Mouse (Mus musculus) Patski (cell line): ENCODE data around the gene Klf5. TPM values are rescaled to one million over a fixed set of nuclear protein-coding genes. Genes with fewer than 3 reads are reported as not detected.

Source experiments
- ATAC-seq: fragments of 100-300 bp; one replicate; pipeline ENCODE4 v1.8.0; 2021
- CTCF ChIA-PET: fragments of 350-600 bp; sonication (Branson Sonifier 250); formaldehyde crosslinking; loops from one replicate; lab custom pipeline; 2022; ENCODE audit warnings: inconsistent platforms; lab: Charles Lee
- POLR2A ChIA-PET: fragments of 350-600 bp; sonication (Branson Sonifier 250); formaldehyde crosslinking; loops from one replicate; lab custom pipeline; 2022; ENCODE audit warnings: antibody characterized with exemption, inconsistent platforms; lab: Charles Lee
- DNase-seq: peaks from one replicate; pipeline ENCODE4 v3.0.0-alpha.2; 2011; ENCODE audit warnings: low read depth, low spot score
- H3K27me3 ChIP-seq: fragments of 371-371 bp; one replicate; pipeline ENCODE4 v1.5.1; 2021
- CTCF ChIP-seq: fragments of 100-300 bp; IDR thresholded peaks from one replicate; pipeline ENCODE4 v1.5.1; 2021
- in situ Hi-C: fragments of 300-500 bp; cut with MboI; formaldehyde crosslinking; loops from 3 replicates; pipeline ENCODE4 v1.11.1; 2018; ENCODE audit warnings: low pct_unique_long_range_greater_than_20kb, mixed read lengths
- polyA plus RNA-seq: library from polyadenylated mRNA; unstranded; gene quantifications from one replicate; pipeline ENCODE4 v1.2.3, GENCODE M21; 2021

The Klf5 gene
- 27.9 TPM for polyA plus RNA-seq

DNA sequence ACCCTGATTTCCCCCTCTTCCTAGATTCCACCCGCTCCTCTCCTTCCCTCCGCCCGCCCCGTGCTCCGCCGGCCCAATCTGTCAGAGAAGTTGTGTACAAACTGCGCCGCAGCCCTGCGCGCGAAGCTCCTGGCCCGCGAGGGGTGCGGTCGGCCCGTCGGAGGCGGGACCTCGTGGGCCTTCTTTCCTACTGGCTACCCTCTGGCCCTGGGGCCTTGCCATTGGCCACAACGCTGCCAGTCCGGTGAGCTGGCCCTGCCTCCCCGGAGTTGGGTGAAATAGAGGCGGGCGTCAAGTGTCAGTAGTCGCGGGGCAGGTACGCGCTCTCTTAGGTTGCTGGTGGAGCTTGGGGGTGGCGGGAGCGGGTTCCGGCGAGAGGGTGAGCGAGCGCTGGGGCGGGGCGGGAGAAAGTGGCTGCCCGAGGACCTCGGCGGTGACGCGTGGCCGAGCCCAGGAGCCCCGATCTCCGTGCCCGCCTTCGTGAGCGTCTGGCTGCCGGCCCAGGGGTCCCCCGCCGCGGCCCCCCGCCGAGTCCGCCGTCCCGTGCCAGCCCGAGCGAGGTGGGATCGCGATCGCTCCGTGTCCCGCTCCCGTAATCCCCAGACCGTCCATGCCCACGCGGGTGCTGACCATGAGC, at the start of gene Klf5:
Gene Klf5 (plus strand): TSS at position 307 of the 637 bp plus-strand sequence.
- ChIA-PET POLR2A (interaction anchor here (0.6 to 0.7 kb wide), 4 partner anchors 51 to 499 kb away, joined by 3 read pairs; no protein-coding TSS in a partner anchor), CTCF (interaction anchor here (1.0 to 1.4 kb wide), 5 partner anchors 156 to 599 kb away, joined by 3 to 6 read pairs (median 4); no protein-coding TSS in a partner anchor)
- ATAC-seq (peak; percentile 99), DNase-seq (peak; percentile 75)
- TF ChIP-seq CTCF, result no peak
- no peaks in the 10 kb centered on the region for H3K27me3 ChIP-seq
- in situ Hi-C loops, result no loop called here

GRCm38 (mm10) chr14:99262026-99262425, 36.5 kb upstream of the Klf5 start:
- POLR2A ChIA-PET, result interaction anchor here (0.6 kb wide), 1 partner anchor 536 kb away, joined by 4 read pairs; no protein-coding TSS in a partner anchor
- no peak for TF ChIP-seq CTCF
- no peak for ATAC-seq
- in situ Hi-C loops, result no loop called here
- CTCF ChIA-PET, result no interaction called here
- no peaks in the 10 kb centered on the region for H3K27me3 ChIP-seq
- DNase-seq, result no peak

GRCm38 (mm10) chr14:99263816-99264215, 34.7 kb upstream of the Klf5 start:
- POLR2A ChIA-PET, result no interaction called here
- DNase-seq (no peak), ATAC-seq (no peak)
- CTCF ChIA-PET, result no interaction called here
- in situ Hi-C loops, result no loop called here
- H3K27me3 ChIP-seq, result no peaks in the 10 kb centered on the region
- TF ChIP-seq CTCF, result no peak

- no peak for ATAC-seq
- ChIA-PET POLR2A (interaction anchor here (0.7 kb wide), 1 partner anchor 114 kb away, joined by 4 read pairs; no protein-coding TSS in a partner anchor), CTCF (no interaction called here)
- DNase-seq, result no peak
- in situ Hi-C loops, result no loop called here
- H3K27me3 ChIP-seq, result no peaks in the 10 kb centered on the region
- no peak for TF ChIP-seq CTCF
These were observed 32.7 kb upstream of the Klf5 start for GRCm38 (mm10) chr14:99265791-99266190.

GRCm38 (mm10) chr14:99266749-99267148, 31.7 kb upstream of the Klf5 start:
- DNase-seq (no peak), ATAC-seq (no peak)
- TF ChIP-seq CTCF, result no peak
- no peaks in the 10 kb centered on the region for H3K27me3 ChIP-seq
- in situ Hi-C loops, result no loop called here
- POLR2A ChIA-PET, result no interaction called here
- CTCF ChIA-PET, result no interaction called here

DNA sequence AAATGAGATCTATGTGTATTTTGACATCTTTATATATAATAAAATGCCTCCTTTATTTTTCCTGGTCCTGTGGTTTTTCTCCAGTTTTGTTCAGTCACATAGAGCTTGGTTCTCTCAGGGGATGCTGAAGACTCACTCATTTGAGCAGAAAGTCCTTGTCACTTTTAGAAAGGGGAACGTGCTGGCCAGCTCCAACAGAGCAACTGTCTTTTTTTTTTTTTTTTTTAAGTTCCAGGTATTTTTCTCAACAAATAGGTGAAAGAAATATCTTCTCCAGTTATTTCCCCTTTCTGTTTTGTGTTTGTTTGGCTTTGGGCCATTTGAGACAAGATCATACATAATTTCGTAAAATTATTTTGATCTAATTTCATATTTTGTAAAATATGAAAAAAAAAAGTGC, 24.4 kb upstream of the Klf5 start:
- in situ Hi-C loops, result no loop called here
- ChIA-PET CTCF (no interaction called here), POLR2A (interaction anchor here (0.6 kb wide), 2 partner anchors 261 to 275 kb away, joined by 3 to 5 read pairs; no protein-coding TSS in a partner anchor)
- DNase-seq (no peak), ATAC-seq (no peak)
- no peaks in the 10 kb centered on the region for H3K27me3 ChIP-seq
- TF ChIP-seq CTCF, result no peak

DNA sequence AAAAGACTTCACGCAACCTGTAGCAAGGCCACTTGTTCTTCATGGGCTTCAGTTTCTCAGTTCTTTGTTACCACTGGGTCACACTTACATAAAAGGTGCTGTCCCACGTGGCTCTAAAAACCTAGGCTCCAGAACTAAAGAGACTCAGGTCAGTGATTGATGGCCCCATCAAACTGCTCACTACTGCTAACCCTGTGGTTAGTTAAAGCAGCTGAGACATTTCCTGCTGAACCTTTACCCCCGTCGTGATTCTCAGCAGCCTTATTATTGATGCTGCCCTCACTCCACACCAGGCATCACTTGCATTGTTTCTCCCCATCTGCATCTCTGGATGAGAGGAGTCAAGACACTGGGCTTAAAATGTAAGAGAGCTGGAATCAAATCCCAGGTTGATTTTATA, 22.7 kb upstream of the Klf5 start:
- in situ Hi-C loops, result no loop called here
- DNase-seq (no peak), ATAC-seq (no peak)
- TF ChIP-seq CTCF, result no peak
- CTCF ChIA-PET, result no interaction called here
- POLR2A ChIA-PET, result no interaction called here
- H3K27me3 ChIP-seq, result no peaks in the 10 kb centered on the region

DNA sequence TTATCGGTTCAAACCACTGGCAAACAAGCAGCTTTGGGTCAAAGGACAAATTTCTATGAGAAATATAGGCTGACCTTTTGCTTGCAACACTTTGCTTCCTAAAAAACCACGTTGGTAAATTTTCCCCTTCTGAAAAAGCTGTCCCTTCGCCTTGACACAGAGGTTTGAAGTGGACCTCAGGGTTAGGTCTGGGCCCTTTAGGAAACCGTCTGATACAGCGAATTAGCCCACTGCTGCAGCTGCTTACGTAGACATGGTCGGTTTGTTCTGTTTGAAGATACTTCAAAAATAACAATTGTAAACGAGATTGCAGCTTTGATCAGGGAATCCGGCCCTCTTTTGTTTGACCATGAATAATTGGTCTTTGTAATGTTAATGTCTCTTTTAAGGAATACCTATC, 20.2 kb upstream of the Klf5 start:
- DNase-seq (no peak), ATAC-seq (no peak)
- POLR2A ChIA-PET, result interaction anchor here (0.7 kb wide), 1 partner anchor 433 kb away, joined by 4 read pairs; no protein-coding TSS in a partner anchor
- CTCF ChIA-PET, result no interaction called here
- TF ChIP-seq CTCF, result no peak
- H3K27me3 ChIP-seq, result no peaks in the 10 kb centered on the region
- in situ Hi-C loops, result no loop called here

- ATAC-seq, result no peak
- no peak for TF ChIP-seq CTCF
- no peak for DNase-seq
- no peaks in the 10 kb centered on the region for H3K27me3 ChIP-seq
- in situ Hi-C loops, result no loop called here
- ChIA-PET POLR2A (interaction anchor here (0.6 kb wide), 1 partner anchor 36 kb away, joined by 6 read pairs; no protein-coding TSS in a partner anchor), CTCF (interaction anchor here (0.9 kb wide), 1 partner anchor 30 kb away, joined by 3 read pairs; no protein-coding TSS in a partner anchor)
These were observed 19.6 kb upstream of the Klf5 start for GRCm38 (mm10) chr14:99278763-99279486.

GRCm38 (mm10) chr14:99280399-99280798, 18.1 kb upstream of the Klf5 start:
- H3K27me3 ChIP-seq, result no peaks in the 10 kb centered on the region
- TF ChIP-seq CTCF, result no peak
- POLR2A ChIA-PET, result interaction anchor here (1.0 kb wide), 1 partner anchor 620 kb away, joined by 3 read pairs; no protein-coding TSS in a partner anchor
- ATAC-seq (no peak), DNase-seq (no peak)
- CTCF ChIA-PET, result no interaction called here
- in situ Hi-C loops, result no loop called here
